Mouse (Mus musculus): ENCODE measurements around the gene Gm43064.
"Not testable (repeated sequence)": the region's sequence is repeated elsewhere in the genome, so short reads cannot be mapped to it uniquely, and the experiment has no call there.

Gene Gm43064

GRCm38 (mm10) chr3:103808891-103809798 lies at the start of gene Gm43064, which contains the start of the genes Dclre1b and Ap4b1:
Gene Gm43064 (plus strand): TSS chr3:103809573.
Gene Dclre1b (minus strand): TSS chr3:103809444.
Gene Ap4b1 (plus strand): TSS chr3:103809520.
- DNase-seq (ENCODE audit: low spot score): peak; percentile 95

- no peak for DNase-seq (ENCODE audit: low spot score)
These were observed 42.6 kb upstream of the Gm43064 start for GRCm38 (mm10) chr3:103766789-103767188.

- DNase-seq (ENCODE audit: low spot score): peak; percentile 96
These were observed 37.7 kb upstream of the Gm43064 start for GRCm38 (mm10) chr3:103771531-103772130.

GRCm38 (mm10) chr3:103772846-103773245 lies 36.5 kb upstream of the Gm43064 start:
- DNase-seq (ENCODE audit: low spot score): no peak

- no peak for DNase-seq (ENCODE audit: low spot score)
These were observed 35.9 kb upstream of the Gm43064 start for GRCm38 (mm10) chr3:103773508-103773907.

GRCm38 (mm10) chr3:103774009-103774408 lies 35.4 kb upstream of the Gm43064 start:
- DNase-seq (ENCODE audit: low spot score): no peak

- no peak for DNase-seq (ENCODE audit: low spot score)
These were observed 31.4 kb upstream of the Gm43064 start for GRCm38 (mm10) chr3:103777940-103778339.

- DNase-seq (ENCODE audit: low spot score): no peak
These were observed 30.7 kb upstream of the Gm43064 start for GRCm38 (mm10) chr3:103778660-103779059.

- DNase-seq (ENCODE audit: low spot score): no peak
These were observed 30.2 kb upstream of the Gm43064 start for GRCm38 (mm10) chr3:103779183-103779582.

- no peak for DNase-seq (ENCODE audit: low spot score)
These were observed 29.1 kb upstream of the Gm43064 start for GRCm38 (mm10) chr3:103780271-103780670.

GRCm38 (mm10) chr3:103780777-103781176 lies 28.6 kb upstream of the Gm43064 start:
- no peak for DNase-seq (ENCODE audit: low spot score)

- no peak for DNase-seq (ENCODE audit: low spot score)
These were observed 26.3 kb upstream of the Gm43064 start for GRCm38 (mm10) chr3:103782844-103783609.

- peak; percentile 62 for DNase-seq (ENCODE audit: low spot score)
These were observed 22.1 kb upstream of the Gm43064 start for GRCm38 (mm10) chr3:103787225-103787624.

- DNase-seq (ENCODE audit: low spot score): no peak
These were observed 20.3 kb upstream of the Gm43064 start for GRCm38 (mm10) chr3:103789096-103789495.

- DNase-seq (ENCODE audit: low spot score): peak; percentile 80
These were observed 19.5 kb upstream of the Gm43064 start for GRCm38 (mm10) chr3:103789891-103790345.

GRCm38 (mm10) chr3:103790346-103791145 lies 18.8 kb upstream of the Gm43064 start:
- peak; percentile 58 for DNase-seq (ENCODE audit: low spot score)

- peak; percentile 88 for DNase-seq (ENCODE audit: low spot score)
These were observed 17.9 kb upstream of the Gm43064 start, which contains the start of gene Hipk1 for GRCm38 (mm10) chr3:103791230-103792110. Gene Hipk1 (minus strand): TSS chr3:103791563.

- DNase-seq (ENCODE audit: low spot score): not testable (repeated sequence)
These were observed 17.3 kb upstream of the Gm43064 start for GRCm38 (mm10) chr3:103792111-103792406.

GRCm38 (mm10) chr3:103792566-103792965 lies 16.8 kb upstream of the Gm43064 start:
- no peak for DNase-seq (ENCODE audit: low spot score)

- no peak for DNase-seq (ENCODE audit: low spot score)
These were observed 13.0 kb upstream of the Gm43064 start for GRCm38 (mm10) chr3:103796389-103796788.

Data from adipocyte (in vitro differentiated cells).